Mouse (Mus musculus) spleen, postnatal 10 days (tissue): ENCODE measurements around the gene Pmm2.
A peak's percentile ranks its signal among the peaks of the same experiment; 100 is the strongest.

ENCODE experiments used
- DNase-seq, 2 experiments: peaks; one replicate each; pipeline ENCODE4 v3.0.0; 2021 to 2022; ENCODE audit warnings: low spot score in 2 of 2

Pmm2 gene

GRCm38 (mm10) chr16:8678676-8679075 lies 41.2 kb downstream of the Pmm2 start:
- DNase-seq = peak; percentile 75 to 80

- no peak for DNase-seq
Measured at GRCm38 (mm10) chr16:8679780-8680179, 42.3 kb downstream of the Pmm2 start.

- no peak for DNase-seq
Measured at GRCm38 (mm10) chr16:8680470-8680869, 43.0 kb downstream of the Pmm2 start, which contains the start of gene Gm5767. Gm5767 (plus strand) TSS chr16:8680770.

- DNase-seq = no peak
Measured at GRCm38 (mm10) chr16:8685087-8685486, 47.6 kb downstream of the Pmm2 start.

GRCm38 (mm10) chr16:8686121-8686870 lies 48.8 kb downstream of the Pmm2 start:
- DNase-seq = peak; percentile 88 to 91

GRCm38 (mm10) chr16:8686871-8687535 lies 49.5 kb downstream of the Pmm2 start:
- peak; percentile 78 to 87 for DNase-seq

GRCm38 (mm10) chr16:8687559-8688112 lies 50.2 kb downstream of the Pmm2 start:
- DNase-seq = peak in 1 of 2 experiments; percentile 70

- no peak for DNase-seq
Measured at GRCm38 (mm10) chr16:8689979-8690656, 52.6 kb downstream of the Pmm2 start.

GRCm38 (mm10) chr16:8691206-8691605 lies 53.7 kb downstream of the Pmm2 start:
- no peak for DNase-seq

- DNase-seq = no peak
Measured at GRCm38 (mm10) chr16:8699556-8699955, 62.1 kb downstream of the Pmm2 start.

GRCm38 (mm10) chr16:8700586-8700985 lies 63.1 kb downstream of the Pmm2 start:
- DNase-seq = no peak

GRCm38 (mm10) chr16:8711998-8712397 lies 74.5 kb downstream of the Pmm2 start:
- no peak for DNase-seq
